31 mouse cellular contexts compared by ENCODE assay signal in genomic region chr16:55783923-55784322, GRCm38 (mm10).
"Had no signal": no experiment of that assay in that cellular context is flagged by ENCODE, and none has a peak within 500 bp of the region (broad histone marks: within the 10 kb centered on the region; RNA-seq: fewer than 3 reads in every experiment).

No protein-coding gene starts in this region.

- H3K4me3 ChIP-seq: left cerebral cortex, adult 2 months; limb, embryonic 10.5 days; limb, embryonic 12.5 days; limb, embryonic 13.5 days; limb, embryonic 15.5 days; liver, embryonic 12.5 days; liver, embryonic 13.5 days; liver, embryonic 15.5 days; lung, embryonic 15.5 days; megakaryocyte, embryonic 14.5 days; midbrain, embryonic 10.5 days; midbrain, embryonic 12.5 days; midbrain, embryonic 13.5 days; midbrain, embryonic 15.5 days; myocyte had no signal

- ATAC-seq: liver, embryonic 12.5 days; liver, postnatal 0 days; lung, postnatal 0 days; midbrain, embryonic 13.5 days; midbrain, embryonic 15.5 days; midbrain, embryonic 16.5 days had no signal

- DNase-seq: left cerebral cortex, postnatal 4 days; liver; liver, embryonic 13.5 days; liver, postnatal 0 days; lung, adult 2 months; lung, embryonic 14.5 days; lung, postnatal 10 days; lung, postnatal 14 days; lung, postnatal 36 days; lung, postnatal 4 days; midbrain, embryonic 14.5 days had no signal

- H3K4me1 ChIP-seq: limb, embryonic 10.5 days; limb, embryonic 13.5 days; liver, embryonic 12.5 days; liver, embryonic 13.5 days; liver, embryonic 15.5 days; midbrain, embryonic 10.5 days; midbrain, embryonic 12.5 days; midbrain, embryonic 13.5 days; midbrain, embryonic 15.5 days had no signal

- H3K36me3 ChIP-seq: limb, embryonic 10.5 days; limb, embryonic 12.5 days; limb, embryonic 13.5 days; limb, embryonic 15.5 days; liver, embryonic 12.5 days; liver, embryonic 13.5 days; liver, embryonic 15.5 days; lung, embryonic 15.5 days; midbrain, embryonic 10.5 days; midbrain, embryonic 12.5 days; midbrain, embryonic 13.5 days; midbrain, embryonic 15.5 days had no signal

- H3K27ac ChIP-seq: left cerebral cortex, adult 2 months; limb, embryonic 10.5 days; limb, embryonic 12.5 days; limb, embryonic 13.5 days; limb, embryonic 15.5 days; liver, embryonic 12.5 days; liver, embryonic 13.5 days; liver, embryonic 14.5 days; liver, embryonic 15.5 days; lung, embryonic 15.5 days; macrophage; midbrain, embryonic 10.5 days; midbrain, embryonic 12.5 days; midbrain, embryonic 13.5 days; midbrain, embryonic 15.5 days had no signal

- H3K27me3 ChIP-seq: limb, embryonic 12.5 days; limb, embryonic 13.5 days; limb, embryonic 15.5 days; liver, embryonic 12.5 days; liver, embryonic 13.5 days; liver, embryonic 15.5 days; lung, embryonic 15.5 days; megakaryocyte, embryonic 14.5 days; midbrain, embryonic 12.5 days; midbrain, embryonic 13.5 days; midbrain, embryonic 15.5 days had no signal

- H3K9me3 ChIP-seq: limb, embryonic 10.5 days; limb, embryonic 12.5 days; limb, embryonic 13.5 days; limb, embryonic 15.5 days; liver, embryonic 12.5 days; liver, embryonic 13.5 days; liver, embryonic 15.5 days; lung, embryonic 15.5 days; midbrain, embryonic 10.5 days; midbrain, embryonic 12.5 days; midbrain, embryonic 13.5 days; midbrain, embryonic 15.5 days had no signal

- H3K4me2 ChIP-seq: limb, embryonic 12.5 days; limb, embryonic 13.5 days; limb, embryonic 15.5 days; liver, embryonic 11.5 days; liver, embryonic 12.5 days; liver, embryonic 13.5 days; liver, embryonic 15.5 days; lung, embryonic 14.5 days; lung, embryonic 15.5 days; midbrain, embryonic 11.5 days; midbrain, embryonic 12.5 days; midbrain, embryonic 13.5 days; midbrain, embryonic 15.5 days had no signal

- H3K9ac ChIP-seq: limb, embryonic 12.5 days; limb, embryonic 13.5 days; limb, embryonic 15.5 days; liver, embryonic 12.5 days; liver, embryonic 13.5 days; liver, embryonic 14.5 days; liver, embryonic 15.5 days; liver, postnatal 0 days; lung, embryonic 14.5 days; lung, embryonic 15.5 days; midbrain, embryonic 12.5 days; midbrain, embryonic 13.5 days; midbrain, embryonic 15.5 days had no signal
